Mouse (Mus musculus) kidney, adult 2 months (tissue): ENCODE data around the gene Gtf2i.

Source experiments
- CTCF ChIP-seq: fragments of 200-500 bp; conservative IDR thresholded peaks from 2 replicates; pipeline ENCODE4 v1.5.1; 2011; ENCODE audit warnings: low read depth, mild to moderate bottlenecking, control low read depth, low read length, moderate library complexity, mixed read lengths; ENCODE audit not compliant: insufficient read depth, insufficient read length
- POLR2A ChIP-seq: fragments of 200-500 bp; IDR thresholded peaks from one replicate; pipeline ENCODE4 v1.6.1; 2011; ENCODE audit warnings: low read depth, low read length, control low read depth

GRCm38 (mm10) chr5:134234205-134234604 is 80.4 kb downstream of the Gtf2i start:
- TF ChIP-seq CTCF (no peak), POLR2A (no peak)
